Mouse (Mus musculus): ENCODE results near the gene Lrfn3. TPM values are rescaled to one million over a fixed set of nuclear protein-coding genes. Genes with fewer than 3 reads are reported as not detected.

Gene Lrfn3
- polyA plus RNA-seq, 1 experiment from 2014 or later, result 7.2 TPM

GRCm38 (mm10) chr7:30324300-30324944 is 38.1 kb downstream of the Lrfn3 start:
- Histone ChIP-seq H3K36me3 (ENCODE audit: control insufficient read depth, insufficient read depth, low read length) (no peaks in the 10 kb centered on the region), H3K4me1 (replicated peaks; ENCODE audit: control insufficient read depth, insufficient read depth, low read length) (peaks cover 6% of the 10 kb centered on the region; the same call in 1 of the 2 replicates), H3K9ac (ENCODE audit: low read length) (no peak overlapping the region), H3K27ac (ENCODE audit: low read depth, low read length) (no peak overlapping the region), H3K4me3 (ENCODE audit: low read depth, low read length) (no peak overlapping the region), H3K27me3 (ENCODE audit: control insufficient read depth, insufficient read depth, low read length) (no peaks in the 10 kb centered on the region), H3K9me3 (ENCODE audit: control insufficient read depth, low read length) (no peaks in the 10 kb centered on the region; the same call in 1 of the 2 replicates), H3K4me2 (ENCODE audit: low read depth, low read length, severe bottlenecking) (no peak overlapping the region)
- ATAC-seq (replicated peaks; ENCODE audit: low FRiP score) (no peak), DNase-seq (ENCODE audit: low spot score) (no peak)
- 87% methylated on average over 5 of the region's 5 CpGs for WGBS

GRCm38 (mm10) chr7:30323795-30324194 is 38.8 kb downstream of the Lrfn3 start, which contains the start of gene Sdhaf1:
TSS of gene Sdhaf1 (minus strand) at chr7:30323895.
- H3K9ac ChIP-seq (ENCODE audit: low read length), result peak within 1 kb of the TSS; percentile 88
- peaks cover 6% of the 10 kb centered on the region; the same call in 1 of the 2 replicates for H3K4me1 ChIP-seq (replicated peaks; ENCODE audit: control insufficient read depth, insufficient read depth, low read length)
- DNase-seq (ENCODE audit: low spot score) (no peak), ATAC-seq (replicated peaks; ENCODE audit: low FRiP score) (no peak)
- 80% methylated on average over 3 of the region's 3 CpGs for WGBS
- no peaks in the 10 kb centered on the region for H3K27me3 ChIP-seq (ENCODE audit: control insufficient read depth, insufficient read depth, low read length)
- H3K27ac ChIP-seq (ENCODE audit: low read depth, low read length), result no peak within 1 kb of the TSS; the same call in 1 of the 2 replicates
- H3K4me3 ChIP-seq (ENCODE audit: low read depth, low read length), result peak within 1 kb of the TSS; percentile 82
- H3K36me3 ChIP-seq (ENCODE audit: control insufficient read depth, insufficient read depth, low read length), result no peaks in the 10 kb centered on the region
- H3K9me3 ChIP-seq (ENCODE audit: control insufficient read depth, low read length), result no peaks in the 10 kb centered on the region; the same call in 1 of the 2 replicates
- peak within 1 kb of the TSS; percentile 57 for H3K4me2 ChIP-seq (ENCODE audit: low read depth, low read length, severe bottlenecking)

DNA sequence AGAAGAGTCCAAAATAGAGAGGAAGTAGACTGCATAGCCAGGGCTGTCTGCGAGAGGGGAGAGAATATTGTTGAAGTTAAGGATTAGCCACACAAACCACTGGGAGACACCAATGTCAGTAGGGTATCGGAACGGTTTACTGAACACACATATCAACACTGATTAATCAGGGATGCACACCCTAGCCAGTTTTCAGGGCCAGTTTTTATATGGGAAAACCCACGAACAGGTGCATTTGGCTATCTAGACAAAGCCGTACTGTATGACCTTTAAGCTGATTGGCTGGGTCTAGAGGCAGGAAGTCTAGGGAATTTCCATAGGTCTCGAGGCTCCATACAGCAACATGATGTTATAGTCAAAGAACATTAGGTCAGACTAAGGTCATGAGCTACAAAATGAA is 39.7 kb downstream of the Lrfn3 start:
- WGBS, result 38% methylated on average over 6 of the region's 6 CpGs
- Histone ChIP-seq H3K9ac (ENCODE audit: low read length) (peak overlapping the region; percentile 88), H3K9me3 (ENCODE audit: control insufficient read depth, low read length) (no peaks in the 10 kb centered on the region; the same call in 1 of the 2 replicates), H3K36me3 (ENCODE audit: control insufficient read depth, insufficient read depth, low read length) (no peaks in the 10 kb centered on the region), H3K27ac (ENCODE audit: low read depth, low read length) (no peak overlapping the region; the same call in 1 of the 2 replicates), H3K4me3 (ENCODE audit: low read depth, low read length) (peak overlapping the region; percentile 82), H3K4me2 (ENCODE audit: low read depth, low read length, severe bottlenecking) (peak overlapping the region; percentile 57), H3K27me3 (ENCODE audit: control insufficient read depth, insufficient read depth, low read length) (no peaks in the 10 kb centered on the region), H3K4me1 (replicated peaks; ENCODE audit: control insufficient read depth, insufficient read depth, low read length) (peaks cover 6% of the 10 kb centered on the region; the same call in 1 of the 2 replicates)
- ATAC-seq (replicated peaks; ENCODE audit: low FRiP score), result no peak
- no peak for DNase-seq (ENCODE audit: low spot score)

DNA sequence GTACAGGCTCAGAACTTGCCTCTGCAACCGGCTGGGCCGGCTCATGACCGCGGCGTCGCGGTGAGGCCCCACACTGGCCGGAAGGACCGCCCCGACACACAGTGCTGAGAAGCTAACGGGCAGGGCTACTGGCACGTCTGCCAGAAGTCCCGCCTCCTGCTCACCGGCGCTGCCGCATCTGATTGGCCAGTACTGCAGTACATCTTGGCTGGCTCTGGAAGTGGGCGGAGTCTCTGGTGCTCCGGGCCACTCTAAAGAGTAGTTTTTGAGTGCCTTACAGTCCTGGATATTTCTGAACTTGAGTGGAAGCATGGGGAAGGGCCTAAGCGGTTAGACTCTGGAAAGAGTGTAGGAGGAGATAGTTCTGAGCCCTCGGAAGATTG is 40.3 kb downstream of the Lrfn3 start:
- H3K9ac ChIP-seq (ENCODE audit: low read length), result peak overlapping the region; percentile 88
- H3K27me3 ChIP-seq (ENCODE audit: control insufficient read depth, insufficient read depth, low read length), result no peaks in the 10 kb centered on the region
- H3K9me3 ChIP-seq (ENCODE audit: control insufficient read depth, low read length), result no peaks in the 10 kb centered on the region; the same call in 1 of the 2 replicates
- under 1% methylated on average over 20 of the region's 20 CpGs for WGBS
- peak overlapping the region; percentile 53; the same call in 1 of the 2 replicates for H3K27ac ChIP-seq (ENCODE audit: low read depth, low read length)
- peak overlapping the region; percentile 82 for H3K4me3 ChIP-seq (ENCODE audit: low read depth, low read length)
- no peaks in the 10 kb centered on the region for H3K36me3 ChIP-seq (ENCODE audit: control insufficient read depth, insufficient read depth, low read length)
- H3K4me2 ChIP-seq (ENCODE audit: low read depth, low read length, severe bottlenecking), result peak overlapping the region; percentile 86
- H3K4me1 ChIP-seq (replicated peaks; ENCODE audit: control insufficient read depth, insufficient read depth, low read length), result peaks cover 6% of the 10 kb centered on the region; the same call in 1 of the 2 replicates
- ATAC-seq (replicated peaks; ENCODE audit: low FRiP score) (peak; percentile 99), DNase-seq (ENCODE audit: low spot score) (peak; percentile 97)

GRCm38 (mm10) chr7:30321539-30322284 is 40.9 kb downstream of the Lrfn3 start, which contains the start of gene E130208F15Rik:
TSS of gene E130208F15Rik (plus strand) at chr7:30321740.
- H3K4me1 ChIP-seq (replicated peaks; ENCODE audit: control insufficient read depth, insufficient read depth, low read length), result peaks cover 6% of the 10 kb centered on the region; the same call in 1 of the 2 replicates
- DNase-seq (ENCODE audit: low spot score) (peak; percentile 72), ATAC-seq (replicated peaks; ENCODE audit: low FRiP score) (peak; percentile 69)
- no peaks in the 10 kb centered on the region; the same call in 1 of the 2 replicates for H3K9me3 ChIP-seq (ENCODE audit: control insufficient read depth, low read length)
- peak within 1 kb of the TSS; percentile 82 for H3K4me3 ChIP-seq (ENCODE audit: low read depth, low read length)
- H3K27ac ChIP-seq (ENCODE audit: low read depth, low read length), result peak within 1 kb of the TSS; percentile 53; the same call in 1 of the 2 replicates
- H3K27me3 ChIP-seq (ENCODE audit: control insufficient read depth, insufficient read depth, low read length), result no peaks in the 10 kb centered on the region
- WGBS, result under 1% methylated on average over 63 of the region's 63 CpGs
- H3K4me2 ChIP-seq (ENCODE audit: low read depth, low read length, severe bottlenecking), result peak within 1 kb of the TSS; percentile 86
- H3K9ac ChIP-seq (ENCODE audit: low read length), result peak within 1 kb of the TSS; percentile 88
- H3K36me3 ChIP-seq (ENCODE audit: control insufficient read depth, insufficient read depth, low read length), result no peaks in the 10 kb centered on the region

GRCm38 (mm10) chr7:30320946-30321345 is 41.6 kb downstream of the Lrfn3 start:
- DNase-seq (ENCODE audit: low spot score) (no peak), ATAC-seq (replicated peaks; ENCODE audit: low FRiP score) (no peak)
- Histone ChIP-seq H3K4me3 (ENCODE audit: low read depth, low read length) (peak overlapping the region; percentile 82), H3K9ac (ENCODE audit: low read length) (no peak overlapping the region), H3K27me3 (ENCODE audit: control insufficient read depth, insufficient read depth, low read length) (no peaks in the 10 kb centered on the region), H3K4me1 (replicated peaks; ENCODE audit: control insufficient read depth, insufficient read depth, low read length) (peaks cover 6% of the 10 kb centered on the region; the same call in 1 of the 2 replicates), H3K9me3 (ENCODE audit: control insufficient read depth, low read length) (no peaks in the 10 kb centered on the region; the same call in 1 of the 2 replicates), H3K4me2 (ENCODE audit: low read depth, low read length, severe bottlenecking) (peak overlapping the region; percentile 86), H3K36me3 (ENCODE audit: control insufficient read depth, insufficient read depth, low read length) (no peaks in the 10 kb centered on the region), H3K27ac (ENCODE audit: low read depth, low read length) (no peak overlapping the region)
- WGBS, result 83% methylated on average over 2 of the region's 2 CpGs

GRCm38 (mm10) chr7:30318142-30318541 is 44.4 kb downstream of the Lrfn3 start:
- DNase-seq (ENCODE audit: low spot score) (no peak), ATAC-seq (replicated peaks; ENCODE audit: low FRiP score) (no peak)
- Histone ChIP-seq H3K36me3 (ENCODE audit: control insufficient read depth, insufficient read depth, low read length) (no peaks in the 10 kb centered on the region), H3K9me3 (ENCODE audit: control insufficient read depth, low read length) (no peaks in the 10 kb centered on the region), H3K4me3 (ENCODE audit: low read depth, low read length) (no peak overlapping the region), H3K4me1 (replicated peaks; ENCODE audit: control insufficient read depth, insufficient read depth, low read length) (peaks cover 12% of the 10 kb centered on the region), H3K4me2 (ENCODE audit: low read depth, low read length, severe bottlenecking) (no peak overlapping the region), H3K27ac (ENCODE audit: low read depth, low read length) (no peak overlapping the region), H3K27me3 (ENCODE audit: control insufficient read depth, insufficient read depth, low read length) (no peaks in the 10 kb centered on the region), H3K9ac (ENCODE audit: low read length) (no peak overlapping the region)
- WGBS, result 93% methylated on average over 3 of the region's 3 CpGs
